In genomic region chr1:79759436-79759972, GRCm38 (mm10) we compare ENCODE assay signal across 8 mouse cellular contexts. TPM values are rescaled to one million over a fixed set of nuclear protein-coding genes. Genes with fewer than 3 reads are reported as not detected.
DNase-seq lines count a peak whose midpoint lies in the region; ATAC-seq lines count a peak whose summit lies in the region.
"Had no signal": no experiment of that assay in that cellular context is flagged by ENCODE, and none has a peak within 500 bp of the region (broad histone marks: within the 10 kb centered on the region; RNA-seq: fewer than 3 reads in every experiment).

No protein-coding gene starts in this region.

- intact Hi-C loops in left cerebral cortex, postnatal 25 days (cut with DNase I): no loop called here

- WGBS in liver, embryonic 11.5 days: 79% methylated on average over 5 of the region's 5 CpGs
- 63% methylated on average over 5 of the region's 5 CpGs for WGBS in embryonic facial prominence, embryonic 13.5 days
- 66% methylated on average over 5 of the region's 5 CpGs for WGBS in hindbrain, embryonic 16.5 days
- WGBS in neural tube, embryonic 14.5 days: 71% methylated on average over 5 of the region's 5 CpGs

- no peak overlapping the region for H3K4me3 ChIP-seq in liver, embryonic 11.5 days (ENCODE audit: low read depth, low read length)
- H3K4me3 ChIP-seq in embryonic facial prominence, embryonic 13.5 days: peak overlapping the region; percentile 1; the same call in 1 of the 2 replicates
- H3K4me3 ChIP-seq in hindbrain, embryonic 16.5 days (ENCODE audit: low read length): peak overlapping the region; percentile 12; the same call in 1 of the 2 replicates
- H3K4me3 ChIP-seq in neural tube, embryonic 14.5 days (ENCODE audit: low read depth, low read length): peak overlapping the region; percentile 8; the same call in 1 of the 2 replicates

- H3K27me3 ChIP-seq in liver, embryonic 11.5 days (replicated peaks; ENCODE audit: control insufficient read depth, insufficient read depth, low read length): no peaks in the 10 kb centered on the region
- no peaks in the 10 kb centered on the region for H3K27me3 ChIP-seq in embryonic facial prominence, embryonic 13.5 days
- no peaks in the 10 kb centered on the region for H3K27me3 ChIP-seq in hindbrain, embryonic 16.5 days (replicated peaks; ENCODE audit: control insufficient read depth, insufficient read depth, low read length)
- no peaks in the 10 kb centered on the region for H3K27me3 ChIP-seq in neural tube, embryonic 14.5 days (ENCODE audit: control insufficient read depth, insufficient read depth, low read length)

- H3K9ac ChIP-seq in liver, embryonic 11.5 days (ENCODE audit: low read depth, low read length): no peak overlapping the region
- no peak overlapping the region for H3K9ac ChIP-seq in embryonic facial prominence, embryonic 13.5 days
- H3K9ac ChIP-seq in hindbrain, embryonic 16.5 days (ENCODE audit: low read depth, low read length): peak overlapping the region; percentile 33
- H3K9ac ChIP-seq in neural tube, embryonic 14.5 days (replicated peaks; ENCODE audit: low read depth, low read length): no peak overlapping the region

- no peaks in the 10 kb centered on the region for H3K36me3 ChIP-seq in liver, embryonic 11.5 days (ENCODE audit: control insufficient read depth, insufficient read depth, low read length)
- H3K36me3 ChIP-seq in embryonic facial prominence, embryonic 13.5 days: no peaks in the 10 kb centered on the region
- no peaks in the 10 kb centered on the region for H3K36me3 ChIP-seq in hindbrain, embryonic 16.5 days (ENCODE audit: control insufficient read depth, insufficient read depth, low read length)
- no peaks in the 10 kb centered on the region for H3K36me3 ChIP-seq in neural tube, embryonic 14.5 days (ENCODE audit: control insufficient read depth, insufficient read depth, low read length)

- DNase-seq in liver, embryonic 11.5 days (ENCODE audit: low spot score): no peak
- DNase-seq in liver: no peak
- no peak for DNase-seq in urinary bladder, adult 2 months (ENCODE audit: low spot score)
- DNase-seq in left cerebral cortex, postnatal 25 days (ENCODE audit: low spot score in 2 of 2): no peak
- DNase-seq: cerebellum, adult 8-10 months had no signal

- no peaks in the 10 kb centered on the region for H3K9me3 ChIP-seq in liver, embryonic 11.5 days (ENCODE audit: control insufficient read depth, low read length)
- H3K9me3 ChIP-seq in embryonic facial prominence, embryonic 13.5 days: no peaks in the 10 kb centered on the region
- no peaks in the 10 kb centered on the region for H3K9me3 ChIP-seq in hindbrain, embryonic 16.5 days (ENCODE audit: control insufficient read depth, low read length)
- H3K9me3 ChIP-seq in neural tube, embryonic 14.5 days (ENCODE audit: control insufficient read depth, low read length): no peaks in the 10 kb centered on the region

- no peak overlapping the region for H3K27ac ChIP-seq in liver, embryonic 11.5 days (ENCODE audit: low read depth, low read length)
- no peak overlapping the region for H3K27ac ChIP-seq in embryonic facial prominence, embryonic 13.5 days
- no peak overlapping the region for H3K27ac ChIP-seq in hindbrain, embryonic 16.5 days (ENCODE audit: low read depth, low read length)
- no peak overlapping the region for H3K27ac ChIP-seq in neural tube, embryonic 14.5 days (ENCODE audit: low read depth, low read length)

- ATAC-seq in liver, embryonic 11.5 days (replicated peaks; ENCODE audit: low FRiP score): no peak
- ATAC-seq in embryonic facial prominence, embryonic 13.5 days (ENCODE audit: insufficient number of reproducible peaks, insufficient read depth, low FRiP score, low TSS enrichment, low read depth): no peak
- ATAC-seq in hindbrain, embryonic 16.5 days: no peak
- no peak for ATAC-seq in neural tube, embryonic 14.5 days (ENCODE audit: low read depth)

- peaks cover 19% of the 10 kb centered on the region for H3K4me1 ChIP-seq in liver, embryonic 11.5 days (replicated peaks; ENCODE audit: control insufficient read depth, insufficient read depth, low read length)
- peaks cover 25% of the 10 kb centered on the region for H3K4me1 ChIP-seq in embryonic facial prominence, embryonic 13.5 days
- H3K4me1 ChIP-seq in hindbrain, embryonic 16.5 days (ENCODE audit: control insufficient read depth, insufficient read depth, low read depth, low read length): peaks cover 22% of the 10 kb centered on the region
- peaks cover 27% of the 10 kb centered on the region for H3K4me1 ChIP-seq in neural tube, embryonic 14.5 days (ENCODE audit: control insufficient read depth, insufficient read depth, low read length)

- peak overlapping the region; percentile 25; the same call in 1 of the 2 replicates for H3K4me2 ChIP-seq in liver, embryonic 11.5 days
- peak overlapping the region; percentile 86 for H3K4me2 ChIP-seq in embryonic facial prominence, embryonic 13.5 days
- H3K4me2 ChIP-seq in hindbrain, embryonic 16.5 days (ENCODE audit: low read length): peak overlapping the region; percentile 86
- H3K4me2 ChIP-seq in neural tube, embryonic 14.5 days (ENCODE audit: low read depth, low read length): peak overlapping the region; percentile 21

RNA-seq across cellular contexts. Expression of gene Mrpl44, which starts 16.3 kb away (rescaled TPM):
- 49.6 and 51.0 TPM in 2 replicates for polyA plus RNA-seq in liver, embryonic 11.5 days (2014; fragmentation: Nextera tagmentation; extraction: Ambion mirVana)
- polyA plus RNA-seq in embryonic facial prominence, embryonic 13.5 days (2015; fragmentation: Nextera tagmentation; extraction: Ambion mirVana): 49.7 and 60.0 TPM in 2 replicates
- 40.2 and 41.2 TPM in 2 replicates for polyA plus RNA-seq in hindbrain, embryonic 16.5 days (2015; fragmentation: Nextera tagmentation; extraction: Ambion mirVana)
- 36.5 and 42.1 TPM in 2 replicates for polyA plus RNA-seq in neural tube, embryonic 14.5 days (2014; fragmentation: Nextera tagmentation; extraction: Ambion mirVana)
- polyA plus RNA-seq in urinary bladder, adult 2 months (2012; rRNA removed): 29.1 and 30.8 TPM in 2 replicates
- total RNA-seq in left cerebral cortex, postnatal 25 days (2021): 10 to 100 TPM; 25.7 to 27.5 TPM

RNA-seq across cellular contexts. Expression of gene Wdfy1, which starts 16.4 kb away (rescaled TPM):
- 25.0 and 28.2 TPM in 2 replicates for polyA plus RNA-seq in liver, embryonic 11.5 days (2014; fragmentation: Nextera tagmentation; extraction: Ambion mirVana)
- polyA plus RNA-seq in embryonic facial prominence, embryonic 13.5 days (2015; fragmentation: Nextera tagmentation; extraction: Ambion mirVana): 35.7 and 38.3 TPM in 2 replicates
- polyA plus RNA-seq in hindbrain, embryonic 16.5 days (2015; fragmentation: Nextera tagmentation; extraction: Ambion mirVana): 108 and 112 TPM in 2 replicates
- 109 and 112 TPM in 2 replicates for polyA plus RNA-seq in neural tube, embryonic 14.5 days (2014; fragmentation: Nextera tagmentation; extraction: Ambion mirVana)
- polyA plus RNA-seq in urinary bladder, adult 2 months (2012; rRNA removed): 17.5 and 19.5 TPM in 2 replicates
- 10 to 100 TPM; 37.7 to 42.9 TPM for total RNA-seq in left cerebral cortex, postnatal 25 days (2021)

Comparison
In these comparisons a context has a peak if more than half of its experiments do, and no peak if none do; other contexts are left out.
1. H3K4me2 ChIP-seq: peak in every context shown above with its lines; median percentile 86 in embryonic facial prominence, embryonic 13.5 days; 86 in hindbrain, embryonic 16.5 days; 25 in liver, embryonic 11.5 days; 21 in neural tube, embryonic 14.5 days.